Mouse (Mus musculus): ENCODE measurements around the gene Mas1.
"Not testable (repeated sequence)": the region's sequence is repeated elsewhere in the genome, so short reads cannot be mapped to it uniquely, and the experiment has no call there.

The Mas1 gene

DNA sequence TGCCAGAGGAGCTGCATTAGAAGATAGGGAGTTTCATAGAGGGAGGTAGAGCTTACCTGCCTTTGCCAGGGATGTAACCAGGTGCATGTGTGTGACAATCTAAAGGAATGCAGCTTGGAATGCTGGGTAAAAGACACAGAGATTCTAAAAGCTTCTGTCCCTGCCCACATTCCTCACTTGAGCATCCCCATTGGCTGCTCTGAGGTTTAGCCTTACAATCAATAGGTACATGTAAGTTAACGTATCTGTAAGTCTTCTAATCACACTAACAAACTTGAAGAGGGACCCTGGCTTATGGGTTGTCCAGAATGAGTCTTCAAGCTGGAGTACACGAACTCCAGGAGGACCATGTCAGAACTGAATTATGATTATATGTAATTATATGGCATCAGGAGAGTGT lies at the start of gene Mas1:
TSS of gene Mas1 (minus strand) at position 101 of the 400 bp plus-strand sequence.
- no peak for DNase-seq

- DNase-seq, result no peak
Measured at GRCm38 (mm10) chr17:12916588-12917380, 48.8 kb upstream of the Mas1 start.

GRCm38 (mm10) chr17:12915881-12916583 lies 48.1 kb upstream of the Mas1 start, which contains the start of gene Mrpl18:
Gene Mrpl18, minus strand, starts transcription at chr17:12916345.
- DNase-seq, result peak; percentile 100

GRCm38 (mm10) chr17:12915488-12915880 lies 47.5 kb upstream of the Mas1 start, which contains the start of gene Tcp1:
Gene Tcp1, plus strand, starts transcription at chr17:12915701.
- no peak for DNase-seq

- DNase-seq, result no peak
Measured at GRCm38 (mm10) chr17:12910391-12910790, 42.4 kb upstream of the Mas1 start.

GRCm38 (mm10) chr17:12909361-12910280 lies 41.7 kb upstream of the Mas1 start, which contains the start of gene Pnldc1:
Gene Pnldc1, minus strand, starts transcription at chr17:12910230.
- peak; percentile 84 for DNase-seq

GRCm38 (mm10) chr17:12906436-12906835 lies 38.5 kb upstream of the Mas1 start:
- DNase-seq, result peak; percentile 83

GRCm38 (mm10) chr17:12905810-12906209 lies 37.9 kb upstream of the Mas1 start:
- DNase-seq, result peak; percentile 70

- DNase-seq, result no peak
Measured at GRCm38 (mm10) chr17:12904349-12904748, 36.4 kb upstream of the Mas1 start.

GRCm38 (mm10) chr17:12903372-12904333 lies 35.7 kb upstream of the Mas1 start:
- no peak for DNase-seq

DNA sequence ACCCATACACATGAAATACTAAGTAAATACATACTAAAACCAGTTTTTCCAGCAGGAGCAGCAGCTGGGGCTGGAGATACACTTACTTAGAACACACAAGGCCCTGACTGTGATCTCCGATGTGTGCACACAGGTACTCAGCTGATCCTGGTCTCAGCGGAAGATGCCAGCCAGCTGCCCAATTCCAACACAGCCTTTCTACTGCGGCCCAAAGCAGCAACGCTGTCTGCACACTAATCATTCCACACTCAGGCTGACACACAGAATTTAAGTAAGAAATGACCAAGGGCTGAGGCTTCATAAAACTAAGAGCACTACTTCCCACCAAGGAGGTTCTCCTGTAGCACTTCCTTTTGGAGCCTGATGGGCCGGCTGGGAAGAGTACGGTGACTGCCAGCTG lies 34.3 kb upstream of the Mas1 start:
- peak; percentile 80 for DNase-seq

DNA sequence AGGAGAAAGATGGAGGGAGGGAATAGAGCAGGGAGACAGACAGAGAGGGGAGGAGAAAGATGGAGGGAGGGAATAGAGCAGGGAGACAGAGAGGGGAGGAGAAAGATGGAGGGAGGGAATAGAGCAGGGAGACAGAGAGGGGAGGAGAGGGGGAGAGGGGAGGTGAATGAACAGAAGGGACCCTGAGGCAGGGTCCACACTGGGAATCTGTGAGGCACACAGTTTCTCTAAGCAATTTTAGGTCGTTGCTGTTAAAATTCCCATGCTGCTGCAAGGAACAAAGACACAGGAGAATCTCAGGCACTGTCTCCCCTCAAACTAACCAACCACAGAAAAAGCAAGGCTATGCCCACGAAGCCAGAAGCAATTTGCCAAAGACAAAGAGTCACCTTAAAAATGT lies 30.7 kb upstream of the Mas1 start:
- DNase-seq, result not testable (repeated sequence)

- DNase-seq, result peak; percentile 80
Measured at GRCm38 (mm10) chr17:12897674-12898073, 29.7 kb upstream of the Mas1 start.

- no peak for DNase-seq
Measured at GRCm38 (mm10) chr17:12892033-12892432, 24.1 kb upstream of the Mas1 start.

DNA sequence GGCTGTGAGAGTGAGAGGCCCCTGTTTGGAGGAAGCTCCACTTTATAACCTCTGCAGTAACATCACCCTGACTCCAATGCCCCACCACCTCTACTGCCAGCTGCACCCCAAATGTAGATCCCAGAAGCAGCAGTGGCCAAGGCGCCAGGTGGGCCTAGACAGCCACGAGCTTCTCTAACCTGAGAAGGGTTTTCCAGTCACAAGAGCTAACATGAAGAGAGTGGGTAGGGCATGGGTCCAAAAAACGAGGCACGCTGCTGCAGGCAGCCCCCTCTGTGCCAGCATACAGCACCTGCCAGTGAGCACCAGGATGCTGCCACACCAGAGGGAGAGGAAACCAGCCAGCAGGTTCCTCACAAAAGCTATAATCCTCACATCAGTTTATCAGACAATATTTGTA lies 23.1 kb upstream of the Mas1 start:
- peak; percentile 76 for DNase-seq

GRCm38 (mm10) chr17:12887021-12887775 lies 19.3 kb upstream of the Mas1 start:
- peak; percentile 93 for DNase-seq

- DNase-seq, result no peak
Measured at GRCm38 (mm10) chr17:12886620-12887019, 18.7 kb upstream of the Mas1 start.

DNA sequence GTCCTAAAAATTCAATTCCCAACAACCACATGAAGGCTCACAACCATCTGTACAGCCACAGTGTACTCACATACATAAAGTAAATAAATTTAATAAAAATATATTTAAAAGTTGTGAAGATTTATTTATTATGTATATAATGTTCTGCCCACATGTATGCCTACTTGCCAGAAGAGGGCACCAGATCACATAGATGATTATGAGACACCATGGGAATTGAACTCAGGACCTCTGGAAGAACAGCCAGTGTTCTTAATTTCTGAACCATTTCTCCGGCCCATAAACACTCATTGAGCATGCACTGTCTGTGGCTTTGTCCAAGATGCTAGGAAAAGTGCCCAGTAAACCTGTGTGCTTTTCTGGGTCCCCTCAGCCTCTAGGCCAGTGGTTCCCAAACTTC lies 13.3 kb upstream of the Mas1 start:
- no peak for DNase-seq

DNA sequence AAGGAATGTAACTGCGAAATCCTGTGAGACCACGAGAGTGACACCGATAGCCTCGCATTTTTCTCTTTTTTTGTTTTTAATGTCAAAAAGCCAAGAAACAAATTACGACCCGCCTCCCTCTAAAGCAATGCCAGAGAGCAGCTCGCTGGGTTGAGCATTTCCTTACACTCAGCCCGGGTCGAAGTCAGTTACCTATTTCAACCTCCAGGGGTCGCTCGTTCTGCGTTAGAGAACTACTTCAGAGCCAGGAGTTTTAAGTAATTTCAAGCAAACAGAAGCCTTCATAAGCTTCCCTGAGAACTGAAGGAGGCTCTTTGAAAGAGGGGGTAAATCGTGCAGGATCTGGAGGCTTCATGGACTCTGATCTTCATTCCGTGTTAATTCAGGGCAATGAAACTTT lies 12.2 kb upstream of the Mas1 start:
- peak; percentile 96 for DNase-seq

DNA sequence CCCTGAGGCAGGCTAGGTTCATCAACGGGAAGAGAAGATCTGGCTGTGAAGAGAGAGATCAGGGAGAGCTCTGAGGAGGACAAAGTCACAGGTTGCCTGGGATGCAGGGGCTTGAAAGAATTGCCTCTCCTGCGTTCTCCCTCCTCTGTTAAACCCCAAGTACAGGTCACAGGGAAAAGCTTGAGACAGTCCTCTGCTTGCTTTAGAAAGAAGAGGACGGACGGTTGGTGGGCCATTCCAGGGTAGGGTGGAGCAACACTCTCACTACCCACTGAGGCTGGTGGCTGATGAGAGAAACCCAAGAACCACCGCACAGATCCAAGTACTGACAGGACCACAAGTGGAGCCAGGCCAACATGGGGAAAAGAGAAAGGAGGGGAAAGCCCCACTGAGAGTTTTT lies 7.8 kb upstream of the Mas1 start, which contains the start of gene Mrgprh:
TSS of gene Mrgprh (plus strand) at position 301 of the 400 bp plus-strand sequence.
- no peak for DNase-seq
